Mouse (Mus musculus): ENCODE data around the gene C1ql1.
"Not testable (repeated sequence)": the region's sequence is repeated elsewhere in the genome, so short reads cannot be mapped to it uniquely, and the experiment has no call there.

C1ql1 gene

DNA sequence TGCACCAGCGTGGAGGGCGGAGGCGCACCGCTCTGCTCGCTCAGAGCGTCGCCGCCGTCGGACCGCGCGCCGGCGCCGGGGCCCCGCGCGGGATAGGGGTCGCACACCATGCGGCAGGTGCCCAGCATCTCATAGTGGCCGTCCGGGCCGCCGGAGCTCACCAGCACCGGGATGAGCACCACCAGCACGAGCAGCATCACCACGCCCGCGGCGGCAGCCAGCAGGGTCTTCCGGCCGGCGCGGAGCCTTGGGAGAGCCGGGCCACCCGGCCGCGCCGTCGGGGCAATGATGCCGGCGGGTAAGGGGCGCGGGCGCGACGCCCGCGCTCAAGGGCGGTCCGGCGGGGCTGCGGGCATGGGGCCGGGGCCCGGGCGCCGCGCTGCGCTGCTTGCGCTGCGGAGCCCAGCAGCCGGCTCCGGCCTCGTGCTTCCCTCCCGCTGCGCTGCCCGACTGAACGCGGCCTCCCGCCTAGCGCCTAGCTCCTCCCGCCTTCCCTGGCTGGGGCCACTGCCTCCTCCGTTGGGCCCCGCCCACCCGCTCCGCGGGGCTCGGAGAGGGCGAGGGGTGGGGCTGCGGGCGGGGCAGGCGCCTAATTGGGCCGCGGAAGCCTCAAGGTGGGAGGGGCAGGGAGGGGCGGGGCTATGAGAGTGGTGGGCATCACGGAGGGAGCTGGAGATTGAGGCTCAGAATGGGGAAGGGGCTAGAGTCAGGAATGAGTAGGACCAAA is at the start of gene C1ql1:
TSS of gene C1ql1 (minus strand) at position 424 of the 727 bp plus-strand sequence.
- CTCF ChIA-PET = no interaction called here

DNA sequence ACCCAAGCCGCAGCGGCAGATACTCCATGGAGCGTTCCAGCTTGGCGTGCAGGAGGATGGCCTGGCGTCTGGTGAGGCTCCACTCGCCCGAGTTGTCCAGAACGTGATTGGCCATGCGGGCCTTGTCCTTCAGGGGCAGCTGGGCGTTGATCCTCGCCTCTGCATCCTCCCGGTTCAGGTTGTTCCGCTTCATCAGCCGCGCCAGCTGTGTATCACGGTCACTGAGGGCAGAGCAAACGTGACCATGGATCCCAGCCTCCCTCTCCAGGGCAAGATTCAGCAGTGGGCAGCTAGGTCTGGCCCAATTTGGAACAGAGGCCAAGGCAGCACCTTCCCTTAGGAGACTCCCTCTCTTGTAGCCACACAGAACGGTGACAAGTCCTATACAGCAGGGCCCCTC is 48.5 kb upstream of the C1ql1 start:
- CTCF ChIA-PET = no interaction called here

DNA sequence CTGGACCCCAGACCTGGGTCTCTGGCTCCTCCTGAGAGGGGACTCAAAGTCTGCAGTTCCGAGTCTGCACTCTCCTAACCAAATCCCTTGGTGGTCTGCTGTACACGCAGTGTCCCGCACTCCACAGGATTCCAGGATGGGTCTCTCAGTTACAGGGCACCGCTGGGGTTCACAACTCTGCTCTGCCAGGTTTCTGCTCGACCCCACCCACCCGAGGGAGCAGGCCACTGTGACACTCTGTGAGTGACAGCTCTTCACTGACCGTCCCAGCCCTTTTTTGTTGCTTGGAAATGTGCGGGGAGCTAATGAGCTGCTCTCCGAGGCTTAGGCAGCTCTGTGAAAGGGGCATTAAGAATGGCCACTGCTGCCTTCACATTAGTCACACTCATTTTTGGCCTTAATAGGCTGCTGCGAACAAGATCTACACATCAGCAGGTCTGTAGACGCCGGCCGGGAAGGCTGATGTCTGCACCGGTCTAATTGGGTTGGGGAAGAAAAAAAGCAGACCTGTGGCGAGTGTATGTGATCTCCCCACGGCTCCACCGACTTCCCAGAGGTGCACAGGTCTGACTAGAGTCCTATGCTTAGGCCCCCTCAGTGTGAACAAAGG is 47.0 kb upstream of the C1ql1 start:
- CTCF ChIA-PET = interaction anchor here (0.8 kb wide), 1 partner anchor 93 kb away, joined by 3 read pairs; no protein-coding TSS in a partner anchor

DNA sequence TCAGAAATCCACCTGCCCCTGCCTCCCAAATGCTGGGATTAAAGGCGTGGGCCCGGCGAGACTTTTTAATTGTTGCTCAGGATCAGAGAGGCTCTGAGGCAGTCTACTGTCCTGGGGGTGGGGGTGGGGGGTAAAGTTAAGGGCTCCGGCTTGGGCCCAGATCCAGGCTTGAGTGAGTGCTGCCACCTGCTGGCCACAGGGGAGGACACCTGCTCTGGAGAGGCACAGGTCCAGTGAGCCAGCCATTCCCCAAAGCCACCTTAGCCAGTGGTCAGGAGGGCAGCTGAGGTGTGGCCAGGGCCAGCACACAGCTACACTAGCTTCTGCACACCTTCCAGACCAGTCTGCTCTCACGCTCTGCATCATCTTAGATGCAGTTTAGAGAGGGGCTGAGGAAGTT is 46.5 kb upstream of the C1ql1 start:
- CTCF ChIA-PET = no interaction called here

DNA sequence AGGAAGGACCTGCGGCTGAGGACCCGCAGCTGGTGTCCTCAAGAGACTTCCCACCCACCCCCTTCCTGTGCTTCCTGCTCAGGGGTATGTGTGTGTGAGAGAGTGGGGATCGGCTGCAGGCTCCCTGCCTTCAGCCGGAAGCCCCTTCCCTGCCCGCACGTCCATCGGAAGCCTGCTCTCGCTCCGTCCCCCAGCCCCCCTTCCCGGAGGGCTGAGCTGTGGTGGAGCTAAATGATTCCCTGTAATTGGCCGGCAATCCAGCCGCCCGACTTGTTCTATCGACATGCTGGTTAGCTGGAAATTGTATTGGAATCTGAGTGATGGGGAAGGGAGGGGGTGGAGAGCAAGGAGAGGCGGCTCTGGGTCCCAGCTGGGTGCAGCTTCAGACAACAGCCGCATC is 45.2 kb upstream of the C1ql1 start:
- CTCF ChIA-PET = interaction anchor here (0.7 kb wide), 1 partner anchor 91 kb away, joined by 5 read pairs; the partner anchor contains the start of gene Gfap

DNA sequence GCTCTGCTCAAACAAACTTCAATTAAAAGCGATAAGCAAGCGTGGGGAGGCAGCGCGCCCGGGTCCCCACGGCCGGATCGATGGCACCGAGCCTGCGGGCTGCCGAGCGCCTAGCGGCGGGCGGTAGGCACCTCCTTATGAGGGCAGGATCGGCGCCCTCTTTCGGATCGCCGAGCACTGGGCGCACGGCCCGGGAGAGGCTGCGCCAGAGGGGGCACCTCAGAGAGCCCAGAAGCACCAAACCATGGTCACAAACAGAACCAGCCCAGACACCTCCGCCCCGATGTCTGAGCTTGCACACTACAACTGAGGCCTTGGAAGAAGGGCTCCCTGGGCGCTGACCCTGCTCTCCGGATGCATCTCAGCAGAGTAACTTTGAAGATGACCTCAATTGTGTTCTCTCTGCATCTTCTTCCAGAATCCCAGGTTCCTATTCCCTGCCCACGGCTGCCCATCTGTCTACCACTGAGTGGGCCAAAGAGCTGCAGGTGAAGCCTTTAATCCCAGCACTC is 43.7 kb upstream of the C1ql1 start:
- CTCF ChIA-PET = no interaction called here

DNA sequence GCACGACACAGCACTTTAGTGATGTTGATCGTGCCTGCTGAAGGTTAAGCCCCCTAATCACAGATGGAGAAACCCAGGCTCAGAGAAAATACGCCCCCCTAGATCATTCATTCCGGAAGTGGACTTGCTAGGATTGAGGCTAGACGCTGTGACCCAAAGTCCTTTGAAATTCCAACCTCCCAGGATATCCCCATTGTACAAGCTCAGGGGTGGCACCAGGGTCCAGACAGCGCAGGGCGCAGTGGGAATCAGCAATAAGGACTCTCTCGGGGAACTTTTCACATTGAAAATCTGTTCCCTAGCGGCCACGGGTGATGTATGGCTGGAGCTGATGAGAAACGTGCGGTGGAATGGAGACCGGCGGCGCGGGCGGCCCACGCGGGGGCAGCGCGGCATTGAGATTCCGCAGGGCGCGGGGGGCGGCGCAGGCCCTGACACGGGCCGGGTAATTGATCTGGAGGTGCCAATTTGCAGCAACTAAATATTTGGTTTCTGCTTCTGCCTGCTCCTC is 43.2 kb upstream of the C1ql1 start:
- CTCF ChIA-PET = no interaction called here

DNA sequence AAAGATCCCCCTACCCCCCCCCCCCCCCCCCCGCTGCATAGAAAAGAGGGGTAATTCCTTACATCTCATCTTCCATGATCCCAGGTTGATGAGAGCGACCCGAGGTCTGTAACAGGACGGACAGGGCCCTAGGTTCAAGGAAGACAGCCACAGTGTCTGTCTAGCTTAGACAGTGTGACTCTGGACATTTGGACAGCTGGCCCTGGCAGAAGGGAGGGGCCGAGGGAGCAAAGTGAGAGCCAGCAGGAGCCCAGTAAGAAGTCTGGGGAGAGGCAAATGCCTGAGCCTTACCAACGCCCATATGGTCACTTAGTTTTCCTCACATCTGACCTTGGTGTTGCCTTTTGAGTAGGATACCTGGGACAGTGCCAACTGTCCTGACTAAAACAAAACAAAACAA is 38.7 kb upstream of the C1ql1 start:
- CTCF ChIA-PET = no interaction called here

DNA sequence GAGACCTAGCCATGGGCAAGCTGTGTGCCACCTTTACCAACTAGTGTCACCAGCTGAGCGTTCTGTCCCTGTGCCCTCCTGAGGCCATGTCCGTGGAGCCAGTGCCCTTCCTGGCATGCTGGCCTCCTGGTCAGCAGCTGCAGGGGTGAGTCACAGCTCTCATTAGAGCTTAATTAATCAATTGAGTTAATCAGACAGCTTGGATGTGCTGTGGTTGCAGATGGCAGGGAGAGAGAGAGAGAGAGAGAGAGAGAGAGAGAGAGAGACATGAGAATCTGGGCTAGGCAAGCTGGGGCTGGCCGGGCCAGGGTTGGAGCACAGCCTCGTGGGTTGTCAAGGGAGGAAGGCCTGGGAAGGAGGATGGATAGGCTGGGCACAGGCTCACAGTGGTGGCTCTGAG is 38.1 kb upstream of the C1ql1 start:
- CTCF ChIA-PET = no interaction called here

DNA sequence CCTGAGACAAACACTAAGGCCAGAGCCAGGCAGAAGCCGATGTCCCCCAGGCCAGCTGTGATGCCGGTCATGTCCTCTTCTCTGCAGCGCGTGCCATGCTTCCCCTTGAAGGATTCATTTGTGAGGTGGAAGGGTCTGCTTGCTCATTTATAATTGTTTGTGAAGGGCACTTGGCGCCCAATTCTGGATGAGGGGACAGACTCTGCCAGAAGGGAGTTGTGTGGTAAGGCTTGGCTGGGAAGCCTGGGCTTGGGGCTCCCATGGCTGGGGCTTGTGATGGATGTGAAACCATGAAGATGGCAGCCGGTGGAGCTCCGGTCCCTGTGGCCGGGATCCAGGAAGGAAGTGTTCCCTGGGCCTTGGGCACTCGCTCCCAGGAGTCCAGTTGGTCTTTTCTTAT is 37.6 kb upstream of the C1ql1 start:
- CTCF ChIA-PET = no interaction called here

DNA sequence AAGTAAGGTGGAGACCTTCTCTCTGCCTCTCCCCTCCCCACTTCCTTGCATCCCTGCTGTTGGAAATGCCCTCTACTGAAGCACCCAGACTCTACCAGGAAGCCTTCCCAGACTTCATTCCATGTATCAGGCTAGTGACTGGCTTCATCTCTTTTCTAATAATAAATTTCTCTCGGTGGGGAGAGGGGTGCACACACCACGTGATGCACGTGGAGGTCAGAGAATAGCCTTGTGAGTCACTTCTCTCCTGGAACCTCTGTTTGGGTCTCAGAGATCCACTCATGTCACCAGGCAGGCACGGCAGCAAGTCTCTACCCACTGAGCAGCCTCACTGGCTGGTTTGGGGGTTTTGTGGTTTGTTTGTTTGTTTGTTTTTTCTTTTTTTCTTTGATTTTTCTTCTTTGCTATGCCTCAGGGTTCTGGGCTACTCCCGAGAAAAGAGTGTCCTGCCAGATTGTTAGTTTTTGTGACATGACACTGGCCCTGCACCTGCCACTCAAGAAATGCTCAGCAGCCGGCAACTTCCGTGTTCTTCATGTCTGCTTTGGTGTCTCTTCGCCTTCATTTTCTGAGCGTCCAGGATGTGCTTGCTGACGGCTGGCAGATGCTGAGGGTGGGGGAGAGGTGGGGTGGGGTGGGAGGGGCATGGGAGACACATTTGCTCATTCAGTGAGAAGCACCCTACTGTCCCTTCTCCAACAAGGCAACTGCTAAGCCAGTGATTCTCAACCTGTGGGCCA is 34.8 kb upstream of the C1ql1 start:
- CTCF ChIA-PET = no interaction called here

DNA sequence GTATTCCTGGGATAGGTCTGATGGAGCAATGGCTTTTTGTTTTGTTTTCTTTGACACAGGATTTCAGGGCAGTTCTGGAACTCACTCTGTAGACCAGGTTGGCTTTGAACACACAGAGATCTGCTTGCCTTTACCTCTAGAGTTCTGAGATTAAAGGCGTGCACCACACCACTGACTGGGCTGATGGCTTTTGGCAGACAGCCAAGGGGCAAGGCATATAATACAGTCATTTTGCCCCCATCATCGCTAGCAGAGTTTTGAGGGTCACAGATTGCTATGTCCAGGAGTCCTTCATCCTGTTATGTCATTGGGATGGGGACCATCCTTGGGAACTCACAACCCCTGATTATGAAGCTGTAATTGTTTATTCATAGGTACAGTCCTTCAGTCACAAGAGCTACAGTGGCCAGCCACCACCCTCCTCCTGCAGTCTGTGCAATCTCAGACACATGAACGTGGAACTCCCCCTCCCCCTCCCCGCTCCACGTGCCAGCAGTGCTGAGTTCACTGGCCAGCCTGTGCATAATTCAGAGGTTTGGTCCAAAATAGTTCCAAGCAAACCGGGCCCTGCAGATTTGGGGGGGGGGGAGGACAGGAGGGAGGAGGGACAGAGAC is 31.7 kb upstream of the C1ql1 start:
- CTCF ChIA-PET = interaction anchor here (0.6 kb wide), 1 partner anchor 807 kb away, joined by 3 read pairs; no protein-coding TSS in a partner anchor

DNA sequence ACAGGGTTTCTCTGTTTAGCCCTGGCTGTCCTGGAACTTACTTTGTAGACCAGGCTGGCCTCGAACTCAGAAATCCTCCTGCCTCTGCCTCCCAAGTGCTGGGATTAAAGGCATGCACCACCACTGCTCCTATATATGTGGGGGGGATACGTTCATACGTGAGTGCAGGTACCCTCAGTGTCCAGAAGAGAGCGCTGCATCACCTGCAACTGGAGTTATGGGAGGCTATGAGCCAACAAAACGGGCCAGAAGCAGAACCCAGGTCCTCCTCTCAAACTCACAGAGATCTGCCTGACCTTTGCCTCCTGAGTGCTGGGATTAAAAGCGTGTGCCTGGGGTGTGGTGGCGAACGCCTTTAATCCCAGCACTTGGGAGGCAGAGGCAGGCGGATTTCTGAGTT is 29.5 kb upstream of the C1ql1 start:
- CTCF ChIA-PET = not testable (repeated sequence)

DNA sequence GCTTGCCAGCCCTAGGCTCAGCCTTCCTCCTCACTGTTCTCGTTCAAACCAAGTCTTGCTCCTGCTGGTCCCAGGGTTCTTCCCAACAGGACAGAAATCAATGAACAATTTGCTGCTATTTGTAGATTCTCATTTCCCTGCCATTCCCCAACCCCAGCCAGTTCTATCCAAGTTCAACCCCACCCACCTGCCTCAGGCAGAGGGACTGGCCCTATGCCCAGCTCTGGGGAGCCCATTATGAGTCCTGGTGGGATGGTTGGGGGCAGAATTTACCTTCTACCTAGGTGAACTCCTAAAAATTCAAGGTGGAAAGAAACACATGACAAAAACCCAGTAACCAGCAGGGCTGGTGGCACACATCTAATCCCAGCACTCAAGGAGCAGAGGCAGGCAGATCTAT is 25.8 kb upstream of the C1ql1 start:
- CTCF ChIA-PET = no interaction called here

DNA sequence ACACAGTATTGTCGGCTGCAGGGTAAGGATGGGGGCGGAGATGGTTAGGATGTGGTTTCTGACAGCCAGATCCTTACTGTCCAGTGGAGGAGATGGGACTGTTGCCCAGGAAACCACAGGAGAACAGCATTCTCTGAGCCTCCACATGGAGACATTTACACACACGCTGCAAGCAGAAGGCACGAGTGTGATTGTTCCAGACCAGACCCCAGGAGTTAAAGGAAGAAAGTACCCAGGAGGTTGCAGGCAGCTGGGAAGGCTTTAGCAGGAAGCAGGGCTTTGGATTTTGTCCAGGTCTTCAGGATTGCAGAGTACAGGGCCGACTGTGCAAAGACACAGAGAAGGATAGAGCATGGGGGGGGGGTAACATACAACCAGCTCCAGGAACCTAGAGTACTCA is 25.1 kb upstream of the C1ql1 start:
- CTCF ChIA-PET = no interaction called here

DNA sequence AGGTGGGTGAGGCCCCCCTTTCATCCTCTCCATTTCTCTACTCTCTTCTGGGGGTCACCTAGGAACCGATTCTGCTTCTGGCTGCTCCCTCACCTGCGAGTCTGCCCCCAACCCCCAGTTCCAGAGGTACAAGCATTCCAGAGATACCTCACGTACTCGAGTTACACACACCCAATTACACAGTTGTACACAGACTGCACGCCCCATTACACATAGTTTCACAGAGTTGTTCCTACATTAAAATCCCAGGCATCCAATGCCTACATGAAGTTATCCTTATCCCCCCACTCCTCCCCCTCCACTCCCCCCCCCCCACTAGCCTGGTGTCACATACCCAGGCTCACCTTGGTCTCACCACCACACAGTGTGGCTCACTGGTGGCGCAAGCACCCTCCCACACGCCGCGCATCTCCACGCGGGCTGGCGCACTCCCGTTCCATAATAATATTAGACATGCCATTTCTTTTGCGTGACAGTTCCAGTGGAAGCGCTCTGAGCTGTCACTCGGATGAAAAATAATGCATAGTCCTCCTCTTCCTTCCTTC is 18.1 kb upstream of the C1ql1 start:
- CTCF ChIA-PET = no interaction called here

DNA sequence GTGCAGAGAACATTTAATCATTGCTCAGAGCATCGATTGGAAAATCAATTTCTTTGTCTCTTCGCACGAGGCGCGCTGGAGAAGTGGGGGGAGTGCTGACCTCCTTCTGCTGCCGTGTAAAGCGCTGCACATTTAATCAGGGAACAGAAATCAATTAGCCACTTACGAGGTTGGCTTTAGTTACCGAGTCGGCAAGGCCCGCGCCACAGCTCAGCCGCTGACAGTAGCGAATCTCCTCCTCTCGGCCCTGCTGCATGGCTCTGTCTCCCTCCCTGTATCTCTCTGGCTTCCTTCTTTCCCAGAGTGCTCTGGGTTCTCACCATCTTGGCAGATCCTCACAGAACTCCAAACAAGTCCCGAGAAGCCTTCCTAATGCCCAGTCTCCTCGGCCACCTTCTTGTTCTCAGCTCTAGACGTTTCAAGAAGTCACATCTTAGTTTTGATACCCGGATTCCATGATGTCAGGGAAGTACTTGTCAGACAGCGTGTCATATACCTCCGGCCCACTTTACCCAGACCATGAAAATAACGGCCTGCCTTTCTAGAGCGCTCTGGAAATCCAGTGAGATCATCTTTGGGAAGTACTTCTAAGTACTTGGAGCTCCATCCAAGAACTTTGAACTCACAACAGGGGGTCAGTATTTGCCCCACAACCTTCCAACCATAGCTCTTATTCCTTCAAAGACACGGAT is 17.5 kb upstream of the C1ql1 start:
- CTCF ChIA-PET = no interaction called here

DNA sequence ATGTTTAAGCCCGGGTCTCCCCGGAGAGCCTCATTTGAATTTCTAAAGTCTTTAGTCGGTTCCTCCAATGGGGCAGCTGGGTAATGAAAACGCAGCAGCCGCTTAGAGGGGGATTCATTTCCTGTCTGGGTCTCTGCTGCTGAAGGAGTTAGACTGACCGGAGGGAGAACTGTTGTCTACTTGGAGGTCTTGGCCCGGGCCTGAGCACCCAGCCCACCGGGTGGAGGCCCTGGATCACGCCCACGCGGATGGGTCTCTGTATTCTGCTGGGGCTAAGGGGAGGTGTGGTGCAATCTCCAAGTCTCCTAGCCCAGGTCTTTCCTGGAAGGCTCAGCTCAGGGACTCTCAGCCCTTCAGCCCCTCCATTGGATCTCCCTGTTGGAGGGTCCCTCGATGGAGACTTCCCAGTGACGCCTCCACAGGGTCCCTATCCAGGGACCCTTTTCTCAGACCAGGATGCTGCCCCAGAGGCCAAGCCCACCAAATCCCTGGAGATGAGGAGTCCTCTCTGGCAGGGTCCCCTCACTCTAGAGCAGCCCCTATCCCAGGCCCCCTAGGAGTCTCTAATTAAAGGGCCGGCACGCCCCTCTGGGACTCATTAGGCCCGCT is 16.9 kb upstream of the C1ql1 start:
- CTCF ChIA-PET = no interaction called here

DNA sequence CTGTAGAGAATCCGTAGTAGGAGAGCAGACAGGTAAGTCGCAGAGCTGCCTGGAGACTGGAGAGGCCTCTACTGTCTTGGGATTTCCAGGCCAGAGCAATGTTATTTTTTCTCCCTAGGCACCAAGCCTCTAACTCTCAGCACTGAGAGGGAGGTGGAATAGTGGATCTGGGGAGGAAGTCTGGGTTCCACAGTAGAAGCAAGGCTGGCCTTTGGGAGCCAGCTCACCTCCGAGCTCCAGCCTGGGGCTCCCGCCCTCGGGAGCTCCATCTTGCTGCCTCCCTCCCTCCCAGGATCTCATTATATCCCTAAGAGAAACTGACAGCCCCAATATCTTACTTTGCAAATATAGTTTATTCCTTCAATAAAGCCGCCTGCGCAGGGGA is 16.4 kb upstream of the C1ql1 start:
- CTCF ChIA-PET = no interaction called here

DNA sequence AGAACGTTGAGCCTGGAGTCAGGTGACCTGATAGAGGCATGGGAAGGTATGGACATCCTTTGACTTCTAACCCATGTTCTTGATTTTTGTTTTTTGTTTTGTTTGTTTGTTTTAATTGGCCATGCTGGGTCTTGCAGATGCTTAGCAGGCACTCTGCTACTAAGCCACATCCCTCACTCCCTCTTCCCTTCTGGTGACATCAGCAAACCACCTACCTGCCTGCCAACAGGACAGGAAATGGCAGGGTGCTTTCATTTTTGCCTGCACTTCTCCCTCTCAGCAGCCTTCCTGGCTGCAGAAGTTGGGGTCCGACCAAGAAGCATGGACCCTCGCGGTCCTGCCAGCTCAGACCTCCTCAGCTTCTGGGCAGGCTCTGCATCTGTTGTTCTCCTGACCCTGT is 14.6 kb upstream of the C1ql1 start:
- CTCF ChIA-PET = no interaction called here

DNA sequence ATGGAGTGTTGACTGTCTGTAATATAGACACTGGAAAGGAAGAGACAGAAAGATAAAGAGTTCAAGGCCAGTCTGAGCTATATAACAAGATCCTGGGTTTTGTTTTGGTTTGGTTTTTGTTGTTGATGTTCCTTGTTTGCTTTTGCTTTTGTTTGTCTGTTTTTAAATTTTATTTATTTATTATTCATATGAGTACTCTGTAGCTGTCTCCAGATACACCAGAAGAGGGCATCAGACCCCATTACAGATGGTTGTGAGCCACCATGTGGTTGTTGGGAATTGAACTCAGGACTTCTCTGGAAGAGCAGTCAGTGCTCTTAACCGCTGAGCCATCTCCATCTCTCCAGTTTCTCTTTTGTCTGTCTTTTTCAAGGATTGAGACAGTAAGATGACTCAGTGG is 12.4 kb upstream of the C1ql1 start:
- CTCF ChIA-PET = no interaction called here

Data from spleen, embryonic (tissue).